In the genomic region with DNA sequence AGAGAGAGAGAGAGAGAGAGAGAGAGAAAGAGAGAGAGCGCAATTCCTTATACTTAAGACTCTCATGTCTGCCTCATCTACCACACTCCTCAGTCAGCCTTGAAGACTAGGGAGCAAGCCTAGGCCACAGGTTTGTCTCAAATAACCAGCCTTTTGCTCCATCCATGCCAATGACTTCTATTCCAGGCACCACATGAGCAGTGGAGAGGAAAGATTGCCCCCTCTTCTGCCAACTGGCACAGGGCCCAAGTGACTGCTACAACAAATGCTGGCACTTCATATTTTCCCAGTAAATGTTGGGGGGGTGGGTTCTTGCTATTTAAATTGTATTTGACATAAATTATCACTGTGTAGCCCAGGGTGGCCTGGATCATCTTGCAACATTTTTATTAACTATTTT, we compare ENCODE assay signal across 12 mouse cellular contexts. TPM values are rescaled to one million over a fixed set of nuclear protein-coding genes. Genes with fewer than 3 reads are reported as not detected.
DNase-seq lines count a peak whose midpoint lies in the region.
"Had no signal": no experiment of that assay in that cellular context is flagged by ENCODE, and none has a peak within 500 bp of the region (broad histone marks: within the 10 kb centered on the region; RNA-seq: fewer than 3 reads in every experiment).

No protein-coding gene starts in this region.

- intact Hi-C loops in heart, postnatal 10 days (cut with DNase I) = no loop called here

- peak; percentile 36 to 49 for DNase-seq in heart, postnatal 10 days
- DNase-seq in heart, adult 9 months (ENCODE audit: low spot score in 2 of 2) = no peak
- DNase-seq in lung, postnatal 10 days = peak; percentile 66
- DNase-seq in lung, postnatal 36 days = no peak
- DNase-seq in cerebellum, adult 8-10 months = peak; percentile 71
- peak; percentile 27 to 72 for DNase-seq in lung, postnatal 4 days
- DNase-seq in spleen, adult 18-20 months = no peak
- DNase-seq: layer of hippocampus, adult 9-11 months; thymus, postnatal 25 days had no signal

RNA-seq across cellular contexts. Expression of a gene that starts 36.4 kb away (rescaled TPM):
- total RNA-seq in heart, postnatal 10 days (2021) = 10 to 100 TPM; 37.3 to 37.4 TPM

RNA-seq across cellular contexts. Expression of a gene that starts 55.0 kb away (rescaled TPM):
- not detected for total RNA-seq in heart, postnatal 10 days (2021)
- total RNA-seq: heart, postnatal 25 days; liver, adult 2 months; neutrophil, adult 5-6 weeks had no signal

Comparison
In these comparisons a context has a peak if more than half of its experiments do, and no peak if none do; other contexts are left out.
1. DNase-seq: peak in heart, postnatal 10 days (2 of 2), lung, postnatal 10 days (single experiment), cerebellum, adult 8-10 months (single experiment) and lung, postnatal 4 days (2 of 2); none in heart, adult 9 months (0 of 2), lung, postnatal 36 days (single experiment) and spleen, adult 18-20 months (0 of 2).